Mouse (Mus musculus): ENCODE measurements at regions not wholly inside any gene's neighbourhood (a gene's known extent, or its start where the extent isn't known, plus 50 kb on each side); places are given as distances from the start of the nearest gene placed in this dataset.

DNA sequence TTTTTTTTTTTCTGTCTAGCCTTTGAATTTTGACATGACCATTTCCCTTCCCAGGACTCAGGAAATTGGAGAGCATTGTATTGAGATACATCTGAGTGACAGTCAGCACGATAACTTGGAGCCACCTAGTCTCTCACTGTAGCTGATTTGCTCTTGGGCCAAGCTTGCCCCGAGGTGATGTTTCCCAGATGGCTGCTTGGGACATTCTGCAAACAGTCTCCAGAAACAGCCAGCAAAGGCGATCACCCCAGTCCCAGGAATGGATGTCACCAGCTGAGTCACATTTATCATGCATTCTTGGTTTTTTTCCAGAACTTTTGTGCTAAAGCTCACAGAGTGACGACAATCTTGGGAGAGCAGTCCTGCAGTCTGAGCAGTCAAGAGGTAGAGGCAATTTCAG lies 119.4 kb downstream of the Cog6 start:
- ATAC-seq (ENCODE audit: low read depth) = no peak
- Histone ChIP-seq H3K4me3 (ENCODE audit: low read depth, low read length) (no peak overlapping the region), H3K27me3 (ENCODE audit: control insufficient read depth, insufficient read depth, low read length) (no peaks in the 10 kb centered on the region), H3K36me3 (ENCODE audit: control insufficient read depth, insufficient read depth, low read length) (no peaks in the 10 kb centered on the region), H3K4me1 (ENCODE audit: control insufficient read depth, insufficient read depth, low read length) (no peaks in the 10 kb centered on the region), H3K27ac (ENCODE audit: low read depth, low read length) (no peak overlapping the region), H3K9ac (replicated peaks; ENCODE audit: low read depth, low read length) (no peak overlapping the region), H3K4me2 (ENCODE audit: low read depth, low read length) (no peak overlapping the region), H3K9me3 (ENCODE audit: control insufficient read depth, low read length) (no peaks in the 10 kb centered on the region)
- 73% methylated on average over 4 of the region's 4 CpGs for WGBS

DNA sequence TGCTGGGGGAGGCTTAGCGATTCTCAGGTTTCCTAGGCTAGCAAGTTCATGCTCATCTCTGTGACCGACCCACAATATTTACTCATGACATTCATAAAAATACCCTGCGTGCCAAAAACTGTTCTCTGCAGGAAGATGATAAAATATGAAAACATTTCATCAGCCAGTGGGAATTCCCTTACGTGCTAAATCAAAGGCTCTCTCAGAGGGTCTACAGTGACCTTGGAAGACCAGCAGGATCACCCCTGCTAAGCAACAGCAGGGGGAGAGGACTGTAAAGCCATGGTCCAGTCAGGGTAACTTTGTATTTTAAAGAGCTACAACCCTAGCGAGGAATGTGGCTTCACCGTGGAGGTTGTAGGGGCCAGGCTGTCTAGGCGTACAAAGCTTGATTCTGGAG lies 120.6 kb downstream of the Cog6 start:
- Histone ChIP-seq H3K4me3 (ENCODE audit: low read depth, low read length) (no peak overlapping the region), H3K9ac (replicated peaks; ENCODE audit: low read depth, low read length) (no peak overlapping the region), H3K4me2 (ENCODE audit: low read depth, low read length) (no peak overlapping the region), H3K4me1 (ENCODE audit: control insufficient read depth, insufficient read depth, low read length) (no peaks in the 10 kb centered on the region), H3K9me3 (ENCODE audit: control insufficient read depth, low read length) (no peaks in the 10 kb centered on the region), H3K27ac (ENCODE audit: low read depth, low read length) (no peak overlapping the region), H3K36me3 (ENCODE audit: control insufficient read depth, insufficient read depth, low read length) (no peaks in the 10 kb centered on the region), H3K27me3 (ENCODE audit: control insufficient read depth, insufficient read depth, low read length) (no peaks in the 10 kb centered on the region)
- 82% methylated on average over 7 of the region's 7 CpGs for WGBS
- no peak for ATAC-seq (ENCODE audit: low read depth)

DNA sequence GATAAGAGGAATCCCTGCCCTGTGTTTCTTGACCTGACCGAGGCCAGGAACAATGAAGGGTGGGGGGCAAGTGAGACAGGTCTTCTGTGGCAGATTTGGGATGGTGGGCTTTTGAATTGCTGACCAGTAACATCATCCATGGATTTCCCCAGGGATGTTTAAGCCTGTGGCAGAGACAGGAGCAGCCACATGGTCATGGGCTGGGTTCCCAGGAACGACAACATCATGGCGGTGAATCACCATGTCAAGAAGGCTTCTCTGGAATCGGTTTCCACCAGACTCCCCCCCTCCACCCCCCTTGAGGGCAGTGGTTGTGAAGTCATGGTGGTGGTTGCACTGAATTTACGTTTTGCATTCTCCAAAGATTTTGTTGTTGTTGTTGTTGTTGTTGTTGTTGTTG lies 121.3 kb downstream of the Cog6 start:
- ATAC-seq (ENCODE audit: low read depth) = no peak
- Histone ChIP-seq H3K4me2 (ENCODE audit: low read depth, low read length) (no peak overlapping the region), H3K4me1 (ENCODE audit: control insufficient read depth, insufficient read depth, low read length) (no peaks in the 10 kb centered on the region), H3K9ac (replicated peaks; ENCODE audit: low read depth, low read length) (no peak overlapping the region), H3K27me3 (ENCODE audit: control insufficient read depth, insufficient read depth, low read length) (no peaks in the 10 kb centered on the region), H3K4me3 (ENCODE audit: low read depth, low read length) (no peak overlapping the region), H3K27ac (ENCODE audit: low read depth, low read length) (no peak overlapping the region), H3K36me3 (ENCODE audit: control insufficient read depth, insufficient read depth, low read length) (no peaks in the 10 kb centered on the region), H3K9me3 (ENCODE audit: control insufficient read depth, low read length) (no peaks in the 10 kb centered on the region)
- WGBS = 87% methylated on average over 5 of the region's 5 CpGs

DNA sequence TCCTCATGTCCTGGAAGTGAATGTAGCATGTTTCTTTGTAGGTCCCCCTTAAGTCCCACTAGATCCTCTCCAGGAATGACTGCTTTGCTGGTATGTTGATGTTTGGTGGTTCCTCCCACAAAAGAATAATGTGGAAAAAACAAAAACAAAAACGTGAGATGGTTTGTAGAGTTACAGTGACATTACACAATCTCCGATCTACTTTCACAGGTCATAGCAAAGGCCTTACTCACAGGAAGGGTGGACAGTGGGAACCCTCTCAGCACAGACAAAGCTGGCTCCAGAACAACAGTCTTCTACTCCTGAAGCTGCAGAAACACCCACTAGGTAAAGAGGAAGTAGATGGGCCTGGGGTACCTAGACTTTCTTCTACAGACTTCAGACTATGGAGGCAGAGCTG lies 122.2 kb downstream of the Cog6 start:
- Histone ChIP-seq H3K4me3 (ENCODE audit: low read depth, low read length) (no peak overlapping the region), H3K4me2 (ENCODE audit: low read depth, low read length) (no peak overlapping the region), H3K9me3 (ENCODE audit: control insufficient read depth, low read length) (no peaks in the 10 kb centered on the region), H3K9ac (replicated peaks; ENCODE audit: low read depth, low read length) (no peak overlapping the region), H3K36me3 (ENCODE audit: control insufficient read depth, insufficient read depth, low read length) (no peaks in the 10 kb centered on the region), H3K27ac (ENCODE audit: low read depth, low read length) (no peak overlapping the region), H3K4me1 (ENCODE audit: control insufficient read depth, insufficient read depth, low read length) (no peaks in the 10 kb centered on the region), H3K27me3 (ENCODE audit: control insufficient read depth, insufficient read depth, low read length) (no peaks in the 10 kb centered on the region)
- 83% methylated on average over 2 of the region's 2 CpGs for WGBS
- no peak for ATAC-seq (ENCODE audit: low read depth)

DNA sequence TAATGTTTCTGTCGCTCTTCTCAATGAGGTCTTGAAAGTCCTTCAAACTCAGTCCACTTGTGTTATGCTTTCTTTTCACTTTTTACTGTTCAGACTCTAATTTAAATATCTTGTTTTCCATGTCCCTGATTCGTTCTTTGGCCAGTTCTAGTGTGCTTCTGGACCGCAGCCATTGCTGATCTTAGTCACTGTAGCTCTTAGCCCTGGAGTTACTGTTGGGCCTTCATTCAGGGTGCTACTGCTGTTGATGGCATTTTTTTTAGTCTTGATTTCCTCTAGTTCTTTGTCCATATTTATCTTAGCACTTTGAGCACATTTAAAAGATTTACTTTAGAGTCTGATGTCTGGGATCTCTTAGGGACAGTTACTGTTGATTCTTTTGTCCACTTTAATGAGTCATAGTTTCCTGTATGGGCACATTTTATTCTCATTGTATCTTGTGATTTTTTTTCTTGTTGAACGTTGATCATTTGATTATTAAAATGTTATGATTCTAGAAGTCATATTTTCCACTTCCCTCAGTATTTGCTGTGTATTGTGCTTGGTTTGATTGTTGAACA lies 127.8 kb downstream of the Cog6 start:
- Histone ChIP-seq H3K4me3 (ENCODE audit: low read depth, low read length) (no peak overlapping the region), H3K27ac (ENCODE audit: low read depth, low read length) (no peak overlapping the region), H3K4me2 (ENCODE audit: low read depth, low read length) (no peak overlapping the region), H3K4me1 (ENCODE audit: control insufficient read depth, insufficient read depth, low read length) (no peaks in the 10 kb centered on the region), H3K36me3 (ENCODE audit: control insufficient read depth, insufficient read depth, low read length) (no peaks in the 10 kb centered on the region), H3K9me3 (ENCODE audit: control insufficient read depth, low read length) (no peaks in the 10 kb centered on the region), H3K27me3 (ENCODE audit: control insufficient read depth, insufficient read depth, low read length) (no peaks in the 10 kb centered on the region), H3K9ac (replicated peaks; ENCODE audit: low read depth, low read length) (no peak overlapping the region)
- WGBS = 86% methylated on average over 4 of the region's 4 CpGs
- ATAC-seq (ENCODE audit: low read depth) = no peak

DNA sequence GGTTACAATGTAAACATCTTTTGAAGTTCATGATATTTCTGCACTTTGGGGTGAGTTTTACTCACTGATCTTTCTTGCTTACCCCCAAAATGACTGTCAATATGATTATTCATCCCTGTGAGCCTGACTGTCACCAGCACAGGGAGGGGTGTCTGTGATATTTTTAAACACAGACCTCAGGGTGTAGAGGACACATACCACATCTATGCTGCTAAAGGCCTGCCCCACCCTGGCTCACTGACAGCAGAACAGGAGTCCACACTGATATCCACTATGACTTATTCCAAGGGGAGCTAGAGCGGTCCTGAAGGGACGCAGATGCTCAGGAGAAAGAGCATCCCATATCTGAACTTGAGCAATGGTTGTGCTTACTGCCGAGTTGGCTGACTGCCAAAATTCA lies 135.1 kb downstream of the Cog6 start:
- 88% methylated on average over 3 of the region's 3 CpGs for whole genome bisulfite sequencing
- no peak overlapping the region for H3K27ac ChIP-seq (ENCODE audit: low read depth, low read length)
- no peak overlapping the region for H3K4me2 ChIP-seq (ENCODE audit: low read depth, low read length)
- no peak overlapping the region for H3K4me3 ChIP-seq (ENCODE audit: low read depth, low read length)
- no peak overlapping the region for H3K9ac ChIP-seq (replicated peaks; ENCODE audit: low read depth, low read length)
- no peaks in the 10 kb centered on the region for H3K36me3 ChIP-seq (ENCODE audit: control insufficient read depth, insufficient read depth, low read length)
- no peaks in the 10 kb centered on the region for H3K4me1 ChIP-seq (ENCODE audit: control insufficient read depth, insufficient read depth, low read length)
- no peaks in the 10 kb centered on the region for H3K9me3 ChIP-seq (ENCODE audit: control insufficient read depth, low read length)
- ATAC-seq (ENCODE audit: low read depth) = no peak
- H3K27me3 ChIP-seq (ENCODE audit: control insufficient read depth, insufficient read depth, low read length) = no peaks in the 10 kb centered on the region

DNA sequence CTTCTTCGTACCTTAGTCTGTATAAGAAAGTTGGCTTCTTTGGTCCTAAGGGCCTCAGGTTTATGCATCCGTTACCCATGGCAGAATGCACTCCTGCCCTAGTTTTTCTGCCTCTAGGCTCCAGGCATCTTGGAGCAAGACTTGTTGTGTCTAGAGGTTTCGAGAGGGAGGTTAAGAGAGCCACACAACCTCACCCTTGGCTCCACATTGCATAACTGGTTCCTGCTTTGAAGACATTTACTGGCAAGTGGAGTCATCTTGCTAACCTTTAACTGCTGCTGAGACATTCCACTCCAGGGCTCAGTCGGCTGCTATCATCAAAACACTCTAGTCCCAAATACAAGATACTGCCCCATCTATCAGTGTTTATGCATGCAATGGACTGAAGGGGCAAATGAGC lies 135.9 kb downstream of the Cog6 start:
- H3K27me3 ChIP-seq (ENCODE audit: control insufficient read depth, insufficient read depth, low read length) = no peaks in the 10 kb centered on the region
- no peak overlapping the region for H3K9ac ChIP-seq (replicated peaks; ENCODE audit: low read depth, low read length)
- no peaks in the 10 kb centered on the region for H3K9me3 ChIP-seq (ENCODE audit: control insufficient read depth, low read length)
- H3K4me3 ChIP-seq (ENCODE audit: low read depth, low read length) = no peak overlapping the region
- no peak overlapping the region for H3K27ac ChIP-seq (ENCODE audit: low read depth, low read length)
- no peaks in the 10 kb centered on the region for H3K4me1 ChIP-seq (ENCODE audit: control insufficient read depth, insufficient read depth, low read length)
- no peak overlapping the region for H3K4me2 ChIP-seq (ENCODE audit: low read depth, low read length)
- no peaks in the 10 kb centered on the region for H3K36me3 ChIP-seq (ENCODE audit: control insufficient read depth, insufficient read depth, low read length)
- WGBS = 88% methylated on average over 4 of the region's 4 CpGs
- no peak for ATAC-seq (ENCODE audit: low read depth)

DNA sequence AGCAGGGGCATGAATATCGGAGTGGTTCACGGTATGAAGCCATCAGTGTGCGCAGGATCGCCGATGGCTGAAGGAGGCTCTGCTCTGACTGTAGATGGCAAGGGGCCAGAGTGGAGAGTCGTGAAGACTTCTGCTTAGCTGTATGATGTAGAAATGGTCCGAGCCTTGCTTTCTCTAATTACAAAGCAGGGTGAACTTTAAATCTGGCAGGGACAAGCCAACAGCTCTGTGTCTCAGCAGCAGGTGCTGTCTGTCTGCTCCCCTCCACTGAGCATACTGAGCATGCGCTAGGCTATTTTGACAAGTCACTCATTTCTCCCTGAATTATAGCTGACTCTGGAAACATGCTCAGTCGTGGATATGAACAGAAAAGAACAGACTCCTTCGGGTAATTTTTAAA lies 137.3 kb downstream of the Cog6 start:
- WGBS = 73% methylated on average over 10 of the region's 10 CpGs
- no peak for ATAC-seq (ENCODE audit: low read depth)
- Histone ChIP-seq H3K9ac (replicated peaks; ENCODE audit: low read depth, low read length) (no peak overlapping the region), H3K4me2 (ENCODE audit: low read depth, low read length) (no peak overlapping the region), H3K4me3 (ENCODE audit: low read depth, low read length) (no peak overlapping the region), H3K36me3 (ENCODE audit: control insufficient read depth, insufficient read depth, low read length) (no peaks in the 10 kb centered on the region), H3K27me3 (ENCODE audit: control insufficient read depth, insufficient read depth, low read length) (no peaks in the 10 kb centered on the region), H3K27ac (ENCODE audit: low read depth, low read length) (no peak overlapping the region), H3K4me1 (ENCODE audit: control insufficient read depth, insufficient read depth, low read length) (no peaks in the 10 kb centered on the region), H3K9me3 (ENCODE audit: control insufficient read depth, low read length) (no peaks in the 10 kb centered on the region)

DNA sequence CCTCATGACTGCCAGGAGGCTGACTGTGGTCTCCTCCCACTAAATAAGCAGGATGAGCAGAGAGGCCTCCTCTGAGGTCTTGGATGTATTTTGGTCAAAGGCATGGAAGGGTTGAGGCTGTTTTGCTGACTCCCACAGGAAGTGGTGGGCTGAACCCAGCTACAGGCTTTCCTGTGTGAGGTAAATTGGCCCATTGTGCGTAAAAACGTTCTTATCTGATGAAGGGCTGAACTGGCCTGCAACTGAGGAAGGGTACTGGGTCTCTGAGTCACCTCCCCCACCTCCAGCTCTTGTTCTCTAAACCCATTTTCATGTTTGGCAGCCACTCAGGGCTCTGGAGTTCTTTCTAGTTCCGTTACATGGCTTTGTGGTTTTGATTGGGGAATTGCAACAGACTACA lies 138.7 kb downstream of the Cog6 start:
- H3K27ac ChIP-seq (ENCODE audit: low read depth, low read length) = no peak overlapping the region
- 70% methylated on average over 3 of the region's 3 CpGs for WGBS
- ATAC-seq (ENCODE audit: low read depth) = no peak

DNA sequence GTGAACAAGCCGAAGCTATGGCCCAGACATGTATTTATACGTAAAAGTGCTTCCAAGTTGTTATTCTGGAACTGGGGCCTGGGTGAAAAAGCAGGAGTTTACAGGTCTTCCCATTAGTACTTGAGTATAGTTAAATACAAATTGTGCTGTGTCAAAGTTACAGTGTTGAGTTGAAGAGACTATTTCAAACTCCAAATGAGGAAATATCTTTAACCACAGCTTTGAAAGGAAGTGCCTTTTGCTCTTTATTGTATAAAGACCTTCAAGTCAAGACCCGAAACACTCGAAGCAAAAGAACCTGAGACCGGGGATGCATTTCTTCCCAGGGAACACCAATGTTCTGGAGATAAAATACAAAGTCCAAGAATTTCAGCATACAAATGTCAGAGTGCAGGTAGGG lies 144.8 kb downstream of the Cog6 start:
- H3K27me3 ChIP-seq (ENCODE audit: control insufficient read depth, insufficient read depth, low read length) = no peaks in the 10 kb centered on the region
- no peak overlapping the region for H3K4me3 ChIP-seq (ENCODE audit: low read depth, low read length)
- WGBS = 87% methylated on average over 5 of the region's 5 CpGs
- no peaks in the 10 kb centered on the region for H3K9me3 ChIP-seq (ENCODE audit: control insufficient read depth, low read length)
- no peaks in the 10 kb centered on the region for H3K4me1 ChIP-seq (ENCODE audit: control insufficient read depth, insufficient read depth, low read length)
- H3K9ac ChIP-seq (replicated peaks; ENCODE audit: low read depth, low read length) = no peak overlapping the region
- ATAC-seq (ENCODE audit: low read depth) = no peak
- H3K4me2 ChIP-seq (ENCODE audit: low read depth, low read length) = no peak overlapping the region
- no peak overlapping the region for H3K27ac ChIP-seq (ENCODE audit: low read depth, low read length)
- H3K36me3 ChIP-seq (ENCODE audit: control insufficient read depth, insufficient read depth, low read length) = no peaks in the 10 kb centered on the region

More for the DNA sequence above, 138.7 kb downstream of the Cog6 start:
- H3K36me3 ChIP-seq (ENCODE audit: control insufficient read depth, insufficient read depth, low read length) = no peaks in the 10 kb centered on the region
- no peak overlapping the region for H3K4me3 ChIP-seq (ENCODE audit: low read depth, low read length)
- no peaks in the 10 kb centered on the region for H3K27me3 ChIP-seq (ENCODE audit: control insufficient read depth, insufficient read depth, low read length)
- no peak overlapping the region for H3K9ac ChIP-seq (replicated peaks; ENCODE audit: low read depth, low read length)
- H3K9me3 ChIP-seq (ENCODE audit: control insufficient read depth, low read length) = no peaks in the 10 kb centered on the region
- H3K4me2 ChIP-seq (ENCODE audit: low read depth, low read length) = no peak overlapping the region
- no peaks in the 10 kb centered on the region for H3K4me1 ChIP-seq (ENCODE audit: control insufficient read depth, insufficient read depth, low read length)

Measured in neural tube, embryonic 14.5 days (tissue).